Mouse (Mus musculus) thymus, adult 2 months (tissue): ENCODE results near the gene Lbhd2.

Source experiments
- CTCF ChIP-seq: fragments of 200-500 bp; IDR thresholded peaks from 2 replicates; pipeline ENCODE4 v1.5.1; 2012; ENCODE audit warnings: mild to moderate bottlenecking, control low read depth, low read length, moderate library complexity, borderline replicate concordance; ENCODE audit not compliant: control insufficient read depth, poor library complexity, insufficient read depth; ENCODE audit errors: extremely low read depth
- POLR2A ChIP-seq: fragments of 200-500 bp; IDR thresholded peaks from 2 replicates; pipeline ENCODE4 v1.6.1; 2012; ENCODE audit warnings: mild to moderate bottlenecking, low read length, control low read depth, moderate library complexity; ENCODE audit not compliant: control insufficient read depth, poor library complexity, insufficient read depth; ENCODE audit errors: extremely low read depth

DNA sequence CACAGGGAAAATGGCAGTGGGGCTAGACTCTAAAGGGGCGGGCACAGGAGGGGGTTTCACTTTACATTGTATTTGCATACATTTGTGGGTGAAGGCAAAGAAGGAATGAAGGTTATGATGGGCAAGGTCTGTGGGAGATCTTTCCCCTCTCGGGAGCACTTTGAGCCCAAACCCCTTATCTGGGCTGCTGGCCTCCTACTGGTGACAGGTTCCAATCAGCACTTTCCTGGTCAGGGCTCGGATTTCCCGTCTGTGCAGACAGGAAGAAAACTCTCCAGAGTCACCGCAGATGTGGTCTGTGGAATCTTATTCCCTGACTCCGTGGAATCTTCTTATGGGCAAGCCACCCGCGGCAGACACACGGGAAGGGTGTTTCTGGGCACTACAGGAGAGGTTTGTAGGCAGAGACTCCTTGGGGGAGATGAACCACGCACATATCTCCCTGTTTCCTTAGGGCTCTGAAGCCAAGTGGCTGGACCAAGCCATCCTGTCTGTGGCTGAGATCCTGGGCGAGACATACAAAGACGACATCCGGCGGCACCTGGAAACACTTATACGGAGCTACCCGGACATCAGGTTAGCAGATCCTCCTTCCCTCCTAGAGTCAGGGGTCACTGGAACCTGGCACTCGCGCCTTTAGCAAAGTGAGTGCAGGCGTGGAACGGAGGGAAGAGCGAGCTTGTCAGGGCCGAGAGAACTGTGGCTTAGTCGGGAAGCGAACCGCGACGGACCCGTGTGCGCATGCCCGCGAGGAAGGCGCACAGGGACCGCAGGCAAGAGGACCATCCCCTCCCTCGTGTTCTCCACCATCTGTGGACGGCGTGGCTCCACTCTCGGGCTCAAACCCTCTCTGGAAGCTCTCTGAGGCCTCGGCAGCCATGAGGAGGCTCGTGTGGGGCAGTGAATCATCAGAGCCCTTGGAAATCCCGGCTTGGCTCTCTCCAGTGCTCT lies 22.6 kb downstream of the Lbhd2 start:
- TF ChIP-seq CTCF: no peak
- TF ChIP-seq POLR2A: no peak
